Mouse (Mus musculus) gonadal fat pad, adult 2 months (tissue): ENCODE data around the gene Llgl2. TPM values are rescaled to one million over a fixed set of nuclear protein-coding genes. Genes with fewer than 3 reads are reported as not detected.
"Not testable (repeated sequence)": the region's sequence is repeated elsewhere in the genome, so short reads cannot be mapped to it uniquely, and the experiment has no call there.

Experiments used
- DNase-seq: peaks from one replicate; pipeline ENCODE4 v3.0.0-alpha.2; 2012; ENCODE audit warnings: low read depth
- polyA plus RNA-seq: library from polyadenylated mRNA; depleted of rRNA; stranded (reverse); fragments of >200 nt; gene quantifications from 2 replicates; pipeline ENCODE4 v1.2.3, GENCODE M21; 2012

Gene Llgl2
- polyA plus RNA-seq, 1 experiment: 107 TPM

DNA sequence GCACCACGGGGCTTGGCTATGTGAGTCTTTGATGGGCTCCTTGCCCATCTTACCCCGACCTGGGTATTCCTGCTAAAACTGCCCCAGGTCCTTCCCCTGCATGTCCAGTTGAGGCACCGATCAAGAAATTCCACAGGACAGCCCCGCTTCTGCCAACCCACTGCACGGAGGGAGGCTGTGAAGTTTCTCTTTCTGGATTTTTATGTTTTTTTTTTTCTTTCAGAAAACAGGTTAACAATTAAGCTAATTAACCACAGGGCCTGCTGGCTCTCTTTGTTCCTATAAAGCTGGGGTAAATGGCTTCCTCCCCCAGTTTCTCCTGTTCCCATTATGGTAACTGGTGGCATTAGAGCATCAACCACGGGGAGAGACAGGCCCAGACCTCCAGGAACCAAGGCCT, 10.2 kb downstream of the Llgl2 start:
- no peak for DNase-seq

DNA sequence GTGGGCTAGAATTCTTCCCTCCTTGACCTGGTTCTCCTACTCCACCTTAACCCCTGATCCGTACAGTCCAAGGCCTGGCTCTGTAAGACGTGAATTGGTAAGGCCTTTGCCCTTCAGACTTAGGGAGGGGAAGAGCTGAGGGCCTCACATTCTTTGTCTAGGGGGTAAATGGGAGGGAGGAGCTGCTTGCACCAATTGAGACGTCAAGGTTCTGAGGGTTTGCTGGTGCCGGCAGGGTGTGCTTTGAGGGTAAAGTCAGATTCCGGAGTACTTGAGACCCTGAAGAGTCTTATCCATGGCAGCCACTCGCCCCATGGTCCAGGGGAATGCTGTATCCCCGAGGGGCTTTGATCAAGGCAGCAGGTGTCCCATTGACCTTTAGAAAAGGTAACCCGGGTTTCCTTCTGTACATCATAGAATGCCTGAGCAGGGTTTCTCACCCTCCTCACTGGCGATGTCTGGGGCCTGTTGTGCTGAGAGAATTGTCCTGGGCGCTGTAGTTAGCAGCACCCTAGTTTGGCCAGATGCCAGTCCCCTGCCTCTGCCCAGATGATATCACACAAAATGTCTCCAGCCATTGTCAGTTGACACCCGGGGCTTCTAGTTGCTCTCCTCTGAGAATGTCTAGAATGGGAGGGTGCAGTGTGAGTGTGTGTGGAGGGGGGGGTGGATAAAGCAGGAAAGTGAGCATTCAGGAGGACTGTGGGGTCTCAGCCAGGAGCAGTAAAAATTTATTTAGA, 13.0 kb downstream of the Llgl2 start:
- no peak for DNase-seq

GRCm38 (mm10) chr11:115837606-115838345, 13.9 kb downstream of the Llgl2 start:
- no peak for DNase-seq

DNA sequence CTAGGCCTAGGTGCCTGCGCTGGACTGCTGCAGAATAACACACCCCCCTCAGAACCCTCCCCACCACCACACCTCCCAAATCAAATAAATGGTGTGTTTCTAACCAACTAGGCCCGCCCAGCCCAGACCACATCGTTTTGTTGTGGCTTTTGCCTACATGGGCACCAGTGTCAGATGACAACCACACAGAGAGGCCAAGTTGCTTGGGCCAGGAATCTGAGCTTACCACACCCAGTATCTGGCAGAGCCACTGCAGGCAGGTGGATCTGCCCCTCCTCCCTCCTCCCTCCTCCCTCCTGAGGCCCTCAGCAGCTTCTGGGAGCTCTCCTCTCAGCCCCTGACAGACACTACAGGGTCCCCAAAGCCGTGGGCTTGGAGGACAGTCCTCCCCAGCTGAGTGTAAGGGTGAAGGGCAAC, 15.1 kb downstream of the Llgl2 start:
- peak; percentile 67 for DNase-seq

DNA sequence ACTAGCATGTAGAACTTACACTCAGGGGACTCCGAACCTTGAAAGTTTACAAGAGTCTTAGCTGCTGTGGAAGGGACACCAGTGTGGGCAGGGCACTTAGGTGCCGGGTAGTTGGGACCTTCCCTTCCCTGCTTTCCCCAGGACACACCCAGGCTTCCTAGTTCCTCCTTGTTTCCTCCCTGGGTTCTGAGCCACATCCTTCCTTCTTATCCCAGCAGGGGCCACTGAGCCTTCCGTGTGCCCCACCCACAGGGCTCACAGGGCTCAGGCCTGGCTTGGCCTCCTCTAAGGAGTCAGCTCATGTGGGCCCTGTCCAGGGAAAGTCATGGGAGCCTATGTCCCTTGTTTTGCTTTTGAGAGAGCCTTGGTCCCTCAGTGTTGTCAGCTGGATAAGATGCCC, 15.9 kb downstream of the Llgl2 start:
- no peak for DNase-seq

GRCm38 (mm10) chr11:115841044-115841443, 17.2 kb downstream of the Llgl2 start:
- no peak for DNase-seq

DNA sequence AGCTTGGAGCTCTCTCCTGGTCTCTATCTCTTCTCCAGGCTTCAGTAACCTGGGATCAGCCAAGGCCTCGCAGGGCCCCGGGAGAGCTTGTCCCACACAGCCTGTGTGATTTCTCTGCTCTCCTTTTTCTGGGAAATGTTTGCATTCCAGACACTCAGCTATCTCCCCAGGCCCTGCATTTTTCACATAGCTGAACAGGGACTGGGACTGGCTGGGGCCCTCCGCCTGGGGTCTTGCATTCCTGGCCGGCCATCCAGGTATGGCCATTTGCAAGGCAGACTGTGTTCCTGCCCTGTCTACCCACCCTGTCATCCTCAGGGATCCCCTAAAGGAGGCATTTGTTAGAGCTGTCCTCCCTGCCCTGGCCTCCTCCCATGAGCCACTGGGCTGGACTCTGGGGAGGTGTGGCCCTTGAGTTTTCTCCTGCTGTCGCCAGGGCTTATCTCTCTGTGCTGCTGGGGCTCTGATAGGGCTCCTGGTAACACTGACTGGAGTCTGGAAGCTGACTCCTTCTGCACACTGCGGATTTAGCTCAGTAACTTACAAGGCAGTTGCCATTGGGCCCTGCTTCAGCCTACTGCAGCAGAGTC, 18.2 kb downstream of the Llgl2 start:
- no peak for DNase-seq

GRCm38 (mm10) chr11:115843141-115843890, 19.5 kb downstream of the Llgl2 start:
- no peak for DNase-seq

DNA sequence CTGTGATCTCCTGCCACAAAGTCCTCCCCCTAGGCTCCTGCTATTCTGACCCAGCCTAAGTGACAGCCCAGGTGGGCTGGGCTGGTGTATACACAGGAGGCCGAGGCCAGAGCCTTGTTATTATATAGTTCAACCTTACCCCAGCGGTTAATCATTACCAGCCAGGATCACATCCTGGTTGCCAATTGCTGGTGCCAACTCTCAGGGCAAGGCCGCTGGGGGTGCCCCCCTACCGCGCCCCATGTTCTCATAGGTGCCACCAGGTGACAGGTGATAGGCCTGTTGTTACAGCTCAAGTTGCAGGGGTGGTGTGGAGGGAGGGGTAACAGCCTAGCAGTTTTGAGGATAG, 20.0 kb downstream of the Llgl2 start:
- DNase-seq: no peak

DNA sequence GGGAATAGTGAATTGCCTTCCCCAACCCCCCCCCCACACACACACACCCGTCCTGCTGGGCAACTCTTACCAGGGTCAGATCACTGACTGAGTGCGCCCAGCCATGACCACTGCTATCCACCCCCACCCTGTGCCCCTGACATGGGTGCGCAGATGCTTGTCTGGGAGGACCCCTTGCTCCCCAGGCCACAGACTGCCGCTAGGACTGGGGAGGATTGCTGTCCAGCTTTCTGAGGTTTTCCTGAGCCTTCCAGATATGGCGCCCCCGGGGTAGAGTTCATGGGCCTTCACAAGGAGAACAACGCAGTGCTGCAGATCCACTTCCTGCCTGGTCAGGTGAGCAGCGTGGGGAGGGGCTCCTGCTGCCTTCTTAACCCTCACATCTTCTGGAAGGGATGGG, 20.4 kb downstream of the Llgl2 start:
- no peak for DNase-seq

- no peak for DNase-seq
Measured at GRCm38 (mm10) chr11:115845819-115846218, 22.0 kb downstream of the Llgl2 start.

- DNase-seq: no peak
Measured at GRCm38 (mm10) chr11:115854674-115855073, 30.8 kb downstream of the Llgl2 start.

GRCm38 (mm10) chr11:115857146-115857545, 33.3 kb downstream of the Llgl2 start:
- not testable (repeated sequence) for DNase-seq

GRCm38 (mm10) chr11:115857936-115858335, 34.1 kb downstream of the Llgl2 start:
- no peak for DNase-seq

DNA sequence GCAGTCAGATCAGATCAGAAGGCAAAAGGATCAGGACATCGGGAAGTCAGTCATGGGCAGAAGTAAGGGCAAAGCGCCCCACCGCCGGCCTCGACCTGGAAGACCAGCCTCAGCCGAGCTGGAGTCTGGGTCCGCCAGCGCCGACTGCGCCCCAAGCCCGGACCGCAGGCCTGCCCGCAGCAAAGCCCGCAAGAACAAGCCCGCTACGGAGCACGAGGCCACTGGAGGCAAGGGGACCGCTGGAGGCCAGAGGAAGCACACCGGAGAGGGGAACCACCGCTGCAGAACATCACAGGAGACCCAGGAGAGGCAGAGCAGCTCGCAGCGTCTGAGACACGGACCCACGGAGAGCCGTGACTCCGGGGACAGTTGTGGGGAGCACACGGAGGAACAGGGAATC, 34.5 kb downstream of the Llgl2 start, which contains the start of gene Myo15b:
Gene Myo15b, plus strand, starts transcription at position 53 of the 400 bp plus-strand sequence.
- DNase-seq: no peak

- DNase-seq: no peak
Measured at GRCm38 (mm10) chr11:115859143-115859945, 35.5 kb downstream of the Llgl2 start.

GRCm38 (mm10) chr11:115863895-115864294, 40.0 kb downstream of the Llgl2 start:
- no peak for DNase-seq

DNA sequence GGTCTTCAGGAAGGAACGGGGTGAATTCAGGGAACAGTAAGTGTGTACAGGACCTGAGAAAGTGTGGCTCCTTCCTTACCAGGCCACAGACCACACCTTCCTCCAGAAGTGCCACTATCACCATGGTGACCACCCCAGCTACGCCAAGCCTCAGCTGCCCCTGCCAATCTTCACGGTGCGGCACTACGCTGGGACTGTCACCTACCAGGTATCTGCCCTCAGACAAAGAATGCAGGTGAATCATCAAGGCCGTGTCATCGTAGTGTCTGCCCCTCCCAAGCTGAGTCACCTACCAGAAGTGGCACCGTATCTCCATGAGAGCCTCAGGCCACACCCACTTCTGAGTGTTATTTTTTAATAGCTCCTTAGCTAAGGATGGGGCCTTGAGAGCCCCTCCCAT, 45.5 kb downstream of the Llgl2 start:
- peak; percentile 12 for DNase-seq

DNA sequence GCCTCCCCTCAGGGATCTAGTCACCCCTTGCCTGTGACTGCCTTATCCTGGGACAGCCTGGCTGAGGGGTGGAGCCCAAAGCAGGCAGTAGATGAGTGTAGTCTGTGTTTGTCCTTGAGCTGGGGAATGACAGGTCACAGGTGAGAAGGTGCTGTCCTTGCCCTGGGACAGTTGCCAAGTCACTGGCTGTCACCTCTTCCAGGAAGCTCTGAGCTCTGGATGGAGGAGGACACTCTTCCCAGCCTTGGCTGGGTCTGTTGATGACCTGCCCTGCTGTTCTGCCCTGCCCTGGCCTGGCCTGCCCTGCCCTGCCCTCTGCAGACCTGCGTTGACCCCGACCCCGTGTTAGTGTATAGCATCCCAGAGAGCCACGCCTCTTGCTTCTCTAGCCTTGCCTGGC, 48.6 kb downstream of the Llgl2 start:
- DNase-seq: no peak

DNA sequence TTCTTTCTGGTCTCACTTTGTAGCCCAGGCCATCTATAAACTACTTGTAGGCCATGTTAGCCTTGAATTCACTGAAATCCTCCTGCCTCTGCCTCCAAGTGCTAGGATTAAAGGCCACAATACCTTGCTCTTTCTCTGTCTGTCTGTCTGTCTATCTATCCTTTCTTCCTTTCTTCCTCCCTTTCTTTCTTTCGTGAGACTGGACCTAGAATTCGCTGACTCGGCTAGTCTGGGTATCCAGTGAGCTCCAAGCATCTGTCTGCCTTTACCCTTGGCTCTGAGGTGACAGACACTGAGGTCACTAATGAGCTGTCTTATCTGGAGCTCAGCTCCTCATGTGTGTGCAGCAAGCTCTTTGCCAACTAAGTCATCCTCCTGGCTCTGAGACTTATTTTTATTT, 52.1 kb downstream of the Llgl2 start:
- no peak for DNase-seq

DNA sequence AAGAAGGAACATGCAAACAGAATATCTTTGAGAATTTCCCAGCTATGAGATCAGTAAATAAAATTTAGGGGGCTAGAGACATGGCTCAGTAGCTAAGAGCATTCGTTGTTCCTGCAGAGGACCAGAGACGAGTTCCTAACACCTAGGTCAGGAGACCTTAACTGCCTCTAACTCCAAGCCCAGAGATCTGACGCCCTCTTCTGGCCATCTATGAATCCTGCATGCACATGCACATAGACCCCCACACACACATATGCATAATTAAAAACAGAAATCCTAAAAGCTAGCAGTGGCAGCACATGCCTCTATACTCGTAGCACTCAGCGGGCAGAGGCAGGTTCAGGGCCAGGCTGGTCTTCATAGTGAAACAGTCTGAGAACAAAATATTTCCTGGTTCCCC, 52.6 kb downstream of the Llgl2 start:
- DNase-seq: no peak
